Mouse (Mus musculus): ENCODE measurements around the gene Tctex1d2.

Gene Tctex1d2

DNA sequence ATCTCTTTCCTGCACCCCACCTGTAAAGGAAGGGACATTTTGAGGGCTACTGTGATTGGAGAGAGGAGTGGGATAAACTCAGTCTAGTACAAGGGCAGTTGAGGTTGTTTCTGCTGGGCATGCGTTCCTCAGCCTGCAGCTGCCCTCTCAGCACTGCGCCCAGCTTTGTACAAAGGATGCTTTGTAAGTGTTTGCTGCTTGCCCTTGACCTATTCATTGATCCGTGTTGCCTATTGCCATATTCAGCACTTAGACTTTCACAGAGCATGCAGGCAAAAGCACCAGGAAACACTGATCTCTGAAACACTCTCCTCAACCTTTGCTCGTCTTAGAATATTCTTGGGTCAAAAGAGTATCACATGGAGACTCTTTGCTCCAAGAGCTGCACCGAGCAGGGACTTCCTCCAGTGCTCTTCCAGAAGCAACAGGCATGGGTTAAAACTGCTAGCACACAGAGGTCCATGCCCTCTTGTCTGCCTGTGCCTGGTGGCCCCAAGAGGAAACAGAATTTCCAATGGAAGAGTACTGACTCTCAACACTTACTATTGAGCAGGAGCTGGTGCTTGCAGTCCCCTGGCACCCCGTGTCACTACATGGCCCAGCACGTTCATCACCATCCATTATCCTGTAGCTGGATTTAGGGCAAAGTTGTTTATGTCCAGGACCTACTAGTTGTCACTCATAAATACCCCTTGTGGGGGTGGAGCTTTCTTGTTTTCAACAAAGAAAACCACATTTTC is 52.9 kb downstream of the Tctex1d2 start:
- peak; percentile 43 to 46 for DNase-seq

DNA sequence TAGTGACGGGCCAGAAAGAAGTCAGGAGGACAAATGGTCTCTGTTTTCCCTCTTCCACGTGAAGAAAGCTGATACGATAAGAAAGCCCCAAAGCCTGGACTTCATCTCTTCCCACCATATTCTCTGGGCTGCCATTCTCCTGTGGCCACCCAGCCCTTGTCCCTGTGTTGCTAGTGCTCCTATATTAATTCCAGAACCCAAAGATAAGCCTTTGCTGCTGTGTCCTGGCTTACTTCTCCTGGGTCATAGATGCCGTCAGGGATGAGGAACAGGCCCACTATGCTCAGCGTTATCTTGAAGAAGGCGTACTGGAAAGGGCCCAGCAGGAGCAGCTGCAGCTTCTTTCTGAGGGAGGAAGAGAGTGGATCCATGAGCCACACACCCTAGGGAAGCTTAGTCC is 57.8 kb downstream of the Tctex1d2 start:
- no peak for DNase-seq
